Mouse (Mus musculus) heart, adult 2 months (tissue): ENCODE data around the gene Cep135.

ENCODE experiments used
- CTCF ChIP-seq: fragments of 200-600 bp; IDR thresholded peaks from 2 replicates; pipeline ENCODE4 v1.8.1; 2022; ENCODE audit warnings: antibody characterized with exemption, mild to moderate bottlenecking, moderate library complexity
- POLR2A ChIP-seq: fragments of 200-500 bp; IDR thresholded peaks from 2 replicates; pipeline ENCODE4 v1.6.1; 2011; ENCODE audit warnings: mild to moderate bottlenecking, low read depth, low read length, control low read depth; ENCODE audit not compliant: insufficient read depth

DNA sequence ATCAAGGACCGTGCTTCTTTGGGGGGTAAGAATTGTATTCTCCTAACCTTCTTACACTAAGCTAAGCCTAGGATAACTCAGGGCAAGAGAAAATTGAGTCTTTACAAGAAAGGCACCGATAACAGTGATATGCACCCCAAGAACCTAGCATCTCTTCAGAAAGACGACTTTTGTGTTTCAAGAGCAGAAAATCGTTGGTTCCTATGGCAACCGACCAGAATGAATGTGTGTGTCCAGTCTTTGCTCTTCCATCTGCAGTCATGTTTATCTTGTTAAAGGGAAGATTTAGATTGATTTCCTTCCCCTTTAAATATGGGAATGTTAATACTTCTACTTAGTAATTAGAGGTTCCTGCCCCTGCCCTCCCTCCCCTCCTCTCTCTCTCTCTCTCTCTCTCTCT is 95.0 kb downstream of the Cep135 start:
- TF ChIP-seq CTCF (no peak), POLR2A (no peak)
